Mouse (Mus musculus): Measurements from ENCODE around the gene Lefty2.
"Not testable (repeated sequence)": the region's sequence is repeated elsewhere in the genome, so short reads cannot be mapped to it uniquely, and the experiment has no call there.

Gene Lefty2

DNA sequence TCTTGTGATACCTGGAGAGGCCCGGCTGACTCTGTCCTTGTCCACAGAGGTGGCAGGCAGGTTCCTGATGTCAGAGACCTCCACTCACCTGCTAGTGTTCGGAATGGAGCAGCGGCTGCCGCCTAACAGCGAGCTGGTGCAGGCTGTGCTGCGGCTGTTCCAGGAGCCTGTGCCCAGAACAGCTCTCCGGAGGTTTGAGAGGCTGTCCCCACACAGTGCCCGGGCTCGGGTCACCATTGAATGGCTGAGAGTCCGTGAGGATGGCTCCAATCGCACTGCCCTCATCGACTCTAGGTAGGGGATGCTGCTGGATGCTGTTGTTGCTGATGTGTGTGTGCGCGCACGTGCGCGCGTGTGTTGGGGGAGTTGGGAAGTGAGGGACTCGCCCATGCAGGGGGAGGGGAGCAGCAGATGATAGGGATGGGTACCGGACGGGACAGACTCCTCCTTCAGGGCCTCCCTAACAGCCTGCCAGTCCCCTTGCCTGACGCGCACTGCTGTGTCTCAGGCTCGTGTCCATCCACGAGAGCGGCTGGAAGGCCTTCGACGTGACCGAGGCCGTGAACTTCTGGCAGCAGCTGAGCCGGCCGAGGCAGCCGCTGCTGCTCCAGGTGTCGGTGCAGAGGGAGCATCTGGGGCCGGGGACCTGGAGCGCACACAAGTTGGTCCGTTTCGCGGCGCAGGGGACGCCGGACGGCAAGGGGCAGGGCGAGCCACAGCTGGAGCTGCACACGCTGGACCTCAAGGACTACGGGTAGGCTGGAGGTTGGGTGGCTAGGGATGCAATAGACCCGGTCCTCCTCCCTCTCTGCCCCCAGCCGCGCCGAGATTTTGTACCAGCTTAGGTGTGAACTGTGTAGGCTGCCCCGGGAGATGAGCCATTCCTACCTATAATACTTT, 1.4 kb downstream of the Lefty2 start:
- not testable (repeated sequence) for DNase-seq (ENCODE audit: extremely low read depth, insufficient read length, low spot score)

DNA sequence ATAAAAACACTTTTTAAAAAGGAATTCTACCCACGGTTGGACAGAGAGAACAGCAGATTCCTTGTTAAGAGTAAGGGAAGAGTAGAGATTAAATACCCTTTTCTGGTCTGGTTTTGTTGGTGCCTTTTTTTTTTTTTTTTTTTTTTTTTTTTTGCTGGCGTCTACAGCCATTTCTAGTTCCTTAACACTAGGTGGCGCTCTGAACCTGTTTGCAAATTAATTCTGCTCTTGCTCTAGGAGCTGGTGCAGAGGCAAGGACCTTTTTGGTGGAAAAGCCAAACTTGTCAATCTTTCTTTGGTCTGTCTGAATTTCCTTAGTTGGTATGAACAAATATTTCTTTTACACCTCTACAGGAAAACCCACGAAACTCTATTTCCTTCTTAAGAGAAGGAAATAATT, 8.2 kb downstream of the Lefty2 start:
- DNase-seq (ENCODE audit: extremely low read depth, insufficient read length, low spot score) = peak; percentile 34

DNA sequence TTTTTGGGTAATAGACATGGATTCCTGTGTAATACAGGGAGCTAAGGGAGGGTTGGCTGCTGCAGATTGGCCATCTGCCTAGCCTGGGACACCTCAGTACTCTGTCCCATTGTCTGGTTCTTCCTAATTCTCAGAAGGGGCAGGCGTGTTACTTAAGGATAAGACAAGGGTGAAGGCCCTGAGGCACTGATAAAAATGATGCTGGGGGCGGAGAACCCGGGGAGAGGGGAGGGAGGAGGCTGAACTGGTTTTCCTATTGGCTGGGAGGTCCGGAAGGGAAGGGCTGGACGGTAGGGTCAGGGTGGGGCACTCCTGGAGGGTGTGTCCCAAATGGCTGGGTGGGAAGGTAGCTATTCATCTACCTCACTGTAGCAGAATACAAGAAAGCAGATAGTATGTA, 10.0 kb downstream of the Lefty2 start:
- peak; percentile 74 for DNase-seq (ENCODE audit: extremely low read depth, insufficient read length, low spot score)

DNA sequence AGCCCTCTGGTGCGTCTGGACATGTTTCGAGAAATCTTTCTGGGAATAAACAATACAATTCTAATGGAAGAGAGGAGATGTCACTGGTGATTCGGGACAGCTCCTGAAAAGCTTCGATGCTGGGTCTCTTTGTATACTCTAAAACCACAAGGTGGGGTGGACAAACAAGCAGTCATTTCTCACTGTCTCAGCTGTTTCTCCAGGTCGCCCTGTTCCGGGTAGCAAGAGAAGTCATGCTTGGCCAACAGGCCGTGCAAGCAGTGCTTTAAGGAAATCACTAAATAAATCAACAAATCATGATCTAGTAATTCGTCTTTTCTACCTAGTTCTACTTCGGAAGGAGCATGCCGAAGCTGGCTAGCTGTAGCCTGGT, 10.7 kb downstream of the Lefty2 start:
- no peak for DNase-seq (ENCODE audit: extremely low read depth, insufficient read length, low spot score)

DNA sequence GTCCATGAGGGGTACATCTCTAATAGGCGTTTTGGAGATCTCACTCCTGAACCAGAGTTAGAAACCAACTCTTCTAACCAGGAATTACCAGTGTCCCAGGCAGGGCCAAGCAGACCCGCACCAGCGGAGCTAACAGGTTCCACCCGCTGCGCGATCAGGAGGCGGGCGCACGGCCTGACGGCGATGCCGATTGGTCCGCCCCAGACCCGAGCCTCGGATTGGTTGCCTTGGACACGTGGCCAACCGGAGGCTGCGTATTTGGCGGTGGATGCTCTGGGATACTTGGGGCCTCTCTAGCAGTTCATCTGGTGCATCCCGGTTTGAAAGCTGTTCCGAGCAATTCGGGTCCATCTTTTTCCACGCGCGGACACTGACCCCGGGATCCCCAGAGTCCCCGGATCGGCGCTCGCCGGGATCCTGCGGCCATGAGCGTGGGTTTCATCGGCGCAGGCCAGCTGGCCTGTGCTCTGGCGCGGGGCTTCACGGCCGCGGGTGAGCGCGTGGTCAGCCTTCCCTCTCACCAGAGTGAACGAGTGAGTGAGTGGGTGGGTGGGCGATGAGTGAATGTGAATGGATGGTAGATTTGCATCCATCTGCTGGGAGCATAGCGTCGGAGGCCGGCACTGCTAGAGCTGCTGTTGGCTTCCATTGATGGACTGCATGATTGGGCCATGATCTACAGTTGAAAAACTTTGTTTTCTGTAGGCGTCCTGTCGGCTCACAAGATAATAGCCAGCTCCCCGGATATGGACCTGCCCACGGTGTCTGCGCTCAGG, 11.3 kb downstream of the Lefty2 start, which contains the start of gene Pycr2:
Gene Pycr2, plus strand, starts transcription at position 255 of the 776 bp plus-strand sequence.
- DNase-seq (ENCODE audit: extremely low read depth, insufficient read length, low spot score) = peak; percentile 99

DNA sequence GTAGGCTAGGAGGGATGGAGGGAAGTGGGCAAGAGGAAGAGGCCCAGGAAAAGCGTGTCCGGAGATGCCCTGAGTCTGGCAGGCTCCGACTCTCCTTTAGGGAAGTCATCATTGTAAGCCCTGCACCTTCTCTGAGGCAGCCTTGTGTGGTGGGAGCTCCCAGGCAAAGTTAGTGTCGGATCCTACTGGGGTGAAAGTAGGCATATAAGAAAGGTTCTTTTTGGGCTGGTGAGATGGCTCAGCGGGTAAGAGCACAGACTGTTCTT, 11.8 kb downstream of the Lefty2 start:
- no peak for DNase-seq (ENCODE audit: extremely low read depth, insufficient read length, low spot score)

DNA sequence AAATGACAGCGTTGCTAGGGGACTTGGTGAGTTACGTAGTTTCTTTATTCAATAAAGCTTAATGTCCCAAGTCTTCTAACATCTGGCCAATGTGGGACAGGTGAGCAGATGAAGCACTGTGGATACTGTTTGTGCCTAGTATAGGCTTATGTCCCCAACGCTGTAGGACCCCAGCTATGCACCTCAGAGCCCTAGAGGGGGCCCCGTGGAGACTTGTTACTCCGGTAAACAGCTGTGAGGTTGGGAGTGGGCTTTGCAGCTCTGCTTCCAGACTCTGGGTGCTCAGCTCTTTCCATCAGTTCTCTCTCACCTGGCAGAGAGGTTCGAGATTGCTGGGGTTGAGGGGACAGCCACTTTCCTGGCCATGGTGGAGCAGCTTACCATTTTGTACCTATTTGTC, 12.4 kb downstream of the Lefty2 start:
- no peak for DNase-seq (ENCODE audit: extremely low read depth, insufficient read length, low spot score)

DNA sequence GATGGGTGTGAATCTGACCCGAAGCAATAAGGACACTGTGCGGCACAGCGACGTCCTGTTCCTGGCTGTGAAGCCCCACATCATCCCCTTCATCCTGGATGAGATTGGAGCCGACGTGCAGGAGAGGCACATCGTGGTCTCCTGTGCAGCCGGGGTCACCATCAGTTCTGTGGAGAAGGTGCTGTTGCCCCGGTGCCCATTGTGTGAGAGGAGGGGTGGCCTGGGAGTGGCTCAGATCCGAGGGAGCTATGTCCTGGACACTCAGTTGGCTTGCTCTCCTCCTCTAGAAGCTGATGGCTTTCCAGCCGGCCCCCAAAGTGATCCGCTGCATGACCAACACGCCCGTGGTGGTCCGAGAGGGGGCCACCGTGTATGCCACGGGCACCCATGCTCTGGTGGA, 13.0 kb downstream of the Lefty2 start:
- no peak for DNase-seq (ENCODE audit: extremely low read depth, insufficient read length, low spot score)

DNA sequence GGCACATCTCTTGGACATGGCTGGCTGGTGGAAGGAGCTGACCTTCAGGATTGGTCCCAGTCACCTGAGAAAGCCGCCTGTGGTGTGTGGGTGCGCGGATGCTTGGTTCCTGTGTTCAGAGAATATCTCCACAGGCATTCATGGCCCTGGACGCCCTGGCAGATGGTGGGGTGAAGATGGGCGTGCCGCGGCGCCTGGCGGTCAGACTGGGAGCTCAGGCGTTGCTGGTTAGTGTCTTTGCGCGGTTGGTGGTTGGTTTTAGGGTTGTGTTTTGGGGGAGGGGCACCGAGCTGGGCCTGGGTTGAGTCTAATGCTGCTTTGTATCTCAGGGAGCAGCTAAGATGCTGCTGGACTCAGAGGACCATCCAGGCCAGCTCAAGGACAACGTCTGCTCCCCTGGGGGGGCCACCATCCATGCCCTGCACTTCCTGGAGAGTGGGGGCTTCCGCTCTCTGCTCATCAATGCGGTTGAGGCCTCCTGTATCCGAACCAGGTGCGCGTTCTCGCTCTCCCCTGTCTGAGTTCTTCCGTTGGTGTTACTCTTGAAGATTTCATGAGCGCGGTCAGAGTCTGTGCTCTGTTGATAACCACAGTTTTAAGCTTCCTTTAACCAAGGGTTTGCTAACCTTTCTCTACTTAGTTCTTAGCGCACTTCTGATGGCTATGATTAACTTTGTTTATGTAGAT, 13.7 kb downstream of the Lefty2 start:
- no peak for DNase-seq (ENCODE audit: extremely low read depth, insufficient read length, low spot score)

DNA sequence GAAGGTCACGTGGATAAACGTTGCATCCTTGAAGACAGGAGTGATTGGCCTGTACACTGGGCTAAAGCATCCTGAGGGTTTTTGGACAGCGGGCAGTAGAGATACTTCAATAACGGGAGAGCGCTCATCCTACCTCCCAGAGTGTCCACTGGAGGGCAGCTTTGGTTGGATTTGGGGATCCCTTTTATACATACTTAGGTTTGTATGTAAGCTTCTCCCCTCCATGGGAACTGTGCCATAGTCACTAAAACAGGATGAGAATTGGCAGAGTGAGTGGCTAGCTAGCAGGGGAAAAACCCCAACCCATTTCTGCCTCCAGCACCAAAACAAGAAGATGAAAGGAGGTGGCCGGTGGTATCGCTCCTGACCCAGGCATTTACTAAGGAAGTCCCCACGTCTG, 18.2 kb downstream of the Lefty2 start:
- DNase-seq (ENCODE audit: extremely low read depth, insufficient read length, low spot score) = no peak

DNA sequence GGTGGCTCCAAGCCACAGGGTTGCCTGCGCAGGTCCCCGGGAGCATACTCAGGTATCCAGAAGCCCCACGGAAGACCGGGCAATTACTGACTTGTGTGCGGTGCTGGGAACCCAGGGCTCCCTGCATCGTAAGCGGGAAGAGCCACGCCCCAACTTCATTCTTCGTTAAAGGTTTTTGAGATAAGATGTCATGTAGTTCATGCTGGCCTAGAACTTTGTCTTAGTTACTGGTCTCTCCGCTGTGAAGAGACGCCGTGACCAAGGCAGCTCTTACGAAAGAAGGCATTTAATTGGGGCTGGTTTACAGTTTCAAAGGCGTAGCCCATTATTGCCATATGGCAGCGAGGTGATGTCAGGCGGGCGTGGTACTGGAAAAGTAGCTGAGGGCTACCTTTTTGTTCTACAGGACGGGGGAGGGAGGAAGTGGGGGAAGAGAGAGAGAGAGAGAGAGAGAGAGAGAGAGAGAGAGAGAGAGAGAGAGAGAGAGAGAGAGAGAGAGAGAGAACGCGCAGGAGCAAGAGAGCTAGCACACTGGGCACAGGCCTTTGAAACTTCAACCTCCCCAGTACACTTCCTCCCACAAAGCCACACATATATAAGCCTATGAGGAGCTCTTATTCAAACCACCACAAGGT, 18.9 kb downstream of the Lefty2 start:
- DNase-seq (ENCODE audit: extremely low read depth, insufficient read length, low spot score) = no peak

DNA sequence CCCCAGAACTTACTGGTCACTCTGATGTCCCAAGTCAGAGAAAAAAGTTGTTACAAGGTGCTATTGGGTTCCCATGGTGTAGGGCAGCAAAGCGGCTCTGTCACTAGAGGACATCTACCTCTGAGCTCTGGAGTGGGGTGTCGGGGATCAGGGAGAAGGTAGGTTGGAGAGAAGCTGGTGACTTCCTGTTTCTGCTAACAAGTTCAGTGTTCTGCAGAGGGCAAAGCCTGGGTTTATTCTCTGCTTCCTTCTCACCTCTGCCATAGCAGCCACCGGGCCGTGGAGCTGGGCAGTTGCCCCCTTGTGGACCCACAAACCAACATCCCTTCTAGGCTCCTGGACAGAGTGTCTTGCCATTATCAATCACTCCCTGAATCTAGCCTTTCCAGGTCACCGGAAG, 19.9 kb downstream of the Lefty2 start:
- no peak for DNase-seq (ENCODE audit: extremely low read depth, insufficient read length, low spot score)

DNA sequence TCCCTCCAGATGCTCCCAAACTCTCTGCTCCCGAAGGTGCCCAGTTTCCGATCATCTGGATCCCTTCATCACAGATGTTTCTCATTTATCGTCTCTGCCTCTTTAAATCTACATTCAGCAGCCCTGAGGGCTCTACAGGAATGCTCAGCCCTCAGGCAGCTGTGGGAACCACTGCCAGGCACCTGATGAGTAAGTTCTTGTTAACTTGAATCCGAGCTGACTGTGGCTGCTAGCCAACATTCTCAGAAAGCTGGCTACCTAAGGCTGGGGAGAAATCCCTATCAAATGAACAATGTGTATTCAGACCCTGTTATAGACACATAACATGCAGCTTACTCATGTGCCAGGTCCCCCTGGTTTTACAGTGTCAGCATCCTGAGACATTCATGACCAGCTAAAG, 20.9 kb downstream of the Lefty2 start:
- DNase-seq (ENCODE audit: extremely low read depth, insufficient read length, low spot score) = peak; percentile 74

DNA sequence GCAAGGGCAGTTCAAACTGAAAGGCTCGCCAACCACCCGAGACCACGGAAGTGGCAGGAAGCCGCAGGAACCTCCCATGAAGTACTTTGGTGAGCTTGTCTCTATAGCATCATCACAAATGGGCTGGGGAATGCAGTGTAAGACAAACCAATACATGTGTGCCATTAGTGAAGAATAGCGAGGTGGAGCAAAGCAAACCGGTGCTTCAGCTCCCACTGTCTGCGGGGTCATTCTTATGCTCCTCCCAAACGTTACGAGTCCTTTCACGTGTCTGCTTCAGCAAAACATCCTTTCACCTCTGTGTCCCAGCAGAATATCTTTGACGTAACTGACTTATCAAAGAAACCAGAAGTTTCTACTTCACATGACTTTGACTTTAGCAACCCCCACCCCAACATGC, 23.5 kb downstream of the Lefty2 start:
- DNase-seq (ENCODE audit: extremely low read depth, insufficient read length, low spot score) = peak; percentile 30

DNA sequence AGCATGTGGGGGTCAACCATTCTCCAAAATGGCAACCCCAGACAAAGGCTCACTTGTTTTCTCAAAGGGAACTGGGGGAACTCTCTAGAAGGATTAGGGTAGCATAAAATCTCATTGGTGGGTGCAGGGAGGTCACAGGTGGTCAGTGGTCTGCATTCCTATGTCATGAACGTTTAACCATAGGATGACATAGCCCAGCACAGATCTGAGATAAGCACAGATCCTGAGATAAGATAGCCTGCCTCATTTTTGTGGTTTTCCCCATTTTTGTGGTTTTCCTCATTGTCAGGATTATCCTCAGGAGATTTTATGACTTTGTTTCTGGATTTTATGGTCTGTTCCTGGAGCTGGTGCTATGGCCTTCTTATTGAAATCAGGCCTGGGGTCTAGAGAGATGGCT, 24.1 kb downstream of the Lefty2 start:
- peak; percentile 32 for DNase-seq (ENCODE audit: extremely low read depth, insufficient read length, low spot score)

DNA sequence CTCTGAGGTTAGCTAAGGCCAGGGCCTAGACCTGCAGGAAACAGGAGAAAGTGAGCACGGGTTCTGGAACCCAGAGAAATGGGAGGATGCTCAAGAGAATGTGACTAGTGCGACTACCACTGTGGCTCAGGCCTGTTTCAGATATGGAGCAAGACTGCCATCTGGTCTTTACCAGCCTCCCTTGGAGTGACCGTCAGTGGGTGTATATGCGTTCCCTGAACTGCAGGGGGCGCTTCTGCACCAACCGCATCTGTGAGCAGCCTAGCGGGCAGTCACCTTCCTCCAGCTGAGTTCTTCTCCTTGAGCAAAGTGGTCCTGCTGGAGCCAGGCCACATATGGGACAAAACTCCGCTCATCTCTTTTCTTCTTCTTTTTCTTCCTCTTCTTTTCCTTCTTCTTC, 26.8 kb downstream of the Lefty2 start:
- peak; percentile 53 for DNase-seq (ENCODE audit: extremely low read depth, insufficient read length, low spot score)

DNA sequence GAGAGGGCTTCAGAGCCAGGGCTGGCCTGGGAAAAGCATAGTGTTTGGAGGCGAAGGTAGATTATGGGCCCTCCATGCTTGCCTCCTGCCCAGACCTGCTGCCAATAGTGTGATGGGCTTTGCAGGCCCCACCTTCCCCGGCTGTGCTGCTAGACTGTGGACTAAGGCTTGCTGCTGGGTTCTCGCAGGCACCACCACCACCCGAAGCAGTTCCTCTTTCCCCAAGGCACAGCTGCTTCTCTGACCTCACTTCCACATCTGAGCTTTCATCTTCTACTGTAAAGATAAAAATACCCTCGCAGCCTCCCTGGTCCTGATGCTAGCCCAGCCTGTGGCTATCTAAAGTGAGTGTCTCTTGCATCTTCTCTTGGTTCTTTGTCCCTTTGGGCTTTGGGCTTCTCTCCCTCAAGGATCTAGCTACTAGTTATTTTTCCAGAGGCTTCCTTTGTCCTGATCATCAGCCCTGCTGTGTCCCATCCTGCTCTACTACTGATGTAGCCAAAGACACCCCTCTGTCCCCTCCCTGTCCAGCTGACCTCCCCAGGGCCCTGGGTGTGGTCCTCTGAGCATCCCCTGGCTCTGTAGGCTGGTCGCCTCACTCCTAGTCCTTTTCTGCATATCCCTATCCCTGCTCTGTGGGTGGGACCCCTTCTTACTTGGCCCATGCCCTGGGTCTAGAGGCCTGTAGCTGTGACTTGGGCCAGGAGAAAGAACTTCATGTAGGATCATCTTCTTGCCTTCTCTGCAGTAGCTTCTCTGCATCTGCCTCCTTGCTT, 29.6 kb downstream of the Lefty2 start:
- DNase-seq (ENCODE audit: extremely low read depth, insufficient read length, low spot score) = no peak

DNA sequence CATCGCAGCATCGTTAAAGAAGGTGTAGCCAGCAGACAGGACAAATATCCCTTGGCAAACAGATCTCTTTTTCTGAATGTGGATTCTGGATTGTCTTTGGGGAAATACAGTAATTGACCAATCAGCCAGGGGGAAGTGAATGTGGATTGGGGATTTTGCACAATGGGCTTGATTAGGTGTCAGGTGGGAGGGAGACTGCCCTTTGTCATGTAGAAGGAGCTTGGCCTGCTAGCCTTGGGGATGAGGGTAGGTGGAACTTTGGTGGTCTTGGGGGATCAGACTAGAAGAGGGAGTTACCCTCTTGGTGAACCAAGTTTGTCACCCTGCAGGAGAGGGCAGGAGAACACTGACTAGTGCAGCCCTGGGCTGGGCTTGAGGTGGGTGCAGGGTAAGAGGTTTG, 31.8 kb downstream of the Lefty2 start:
- DNase-seq (ENCODE audit: extremely low read depth, insufficient read length, low spot score) = no peak

DNA sequence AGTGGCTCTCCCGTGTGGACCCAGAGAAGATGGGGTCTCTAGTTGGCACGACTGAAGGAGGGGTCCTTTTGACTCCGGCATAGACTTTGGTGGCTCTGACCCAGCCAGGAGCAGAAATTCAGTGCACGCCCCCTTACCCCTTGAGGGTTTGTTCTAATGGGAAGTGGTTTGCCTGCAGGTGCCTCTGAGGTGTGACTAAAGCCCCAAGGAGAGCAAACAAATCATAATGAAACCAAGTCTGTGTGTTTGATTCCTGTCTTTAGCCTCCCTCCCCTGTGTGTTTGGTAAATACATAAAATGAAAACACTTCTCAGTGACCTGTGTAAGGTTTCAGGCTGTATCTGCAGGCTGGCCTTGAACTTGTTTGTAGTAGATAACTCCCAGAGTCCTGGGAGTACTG, 33.4 kb downstream of the Lefty2 start:
- DNase-seq (ENCODE audit: extremely low read depth, insufficient read length, low spot score) = no peak

DNA sequence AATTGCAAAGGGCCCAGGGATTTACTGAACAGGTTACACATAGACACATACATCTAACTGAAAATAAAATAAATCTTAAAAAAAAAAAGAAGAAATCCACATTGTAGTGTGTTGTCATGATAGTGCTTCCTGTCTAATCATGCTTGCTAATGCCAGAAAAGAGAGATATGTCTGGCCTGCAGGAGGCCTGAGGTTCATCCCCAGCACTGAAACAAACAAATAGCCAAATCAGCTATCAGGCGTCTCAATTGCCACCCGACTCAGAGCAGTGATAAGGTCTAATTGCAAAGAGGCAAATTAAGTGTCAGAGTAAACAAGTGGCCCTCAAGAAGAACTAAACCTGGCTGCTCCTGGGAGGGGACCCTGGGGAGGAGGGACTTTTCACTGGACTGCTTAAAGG, 36.7 kb downstream of the Lefty2 start:
- DNase-seq (ENCODE audit: extremely low read depth, insufficient read length, low spot score) = no peak
